Mouse (Mus musculus): ENCODE measurements around the gene Lpin2. TPM values are rescaled to one million over a fixed set of nuclear protein-coding genes. Genes with fewer than 3 reads are reported as not detected.

Lpin2 gene
- polyA plus RNA-seq, 2 experiments: 28.6 to 31.1 TPM

- 24% methylated on average over 7 of the region's 7 CpGs for WGBS (ENCODE audit: insufficient replicate concordance)
- H3K9me3 ChIP-seq (ENCODE audit: control insufficient read depth, low read length): no peaks in the 10 kb centered on the region
- H3K9ac ChIP-seq (replicated peaks): peak overlapping the region; percentile 57
- no peaks in the 10 kb centered on the region; the same call in 1 of the 2 replicates for H3K36me3 ChIP-seq (replicated peaks; ENCODE audit: control insufficient read depth, insufficient read depth, low read depth)
- H3K27ac ChIP-seq: peak overlapping the region; percentile 97
- DNase-seq (ENCODE audit: low read depth in 3 of 3, low spot score in 3 of 3) (peak in 1 of 3 experiments; percentile 72), ATAC-seq (ENCODE audit: insufficient read depth) (peak; percentile 90)
- peaks cover 91 to 93% of the 10 kb centered on the region in 2 experiments for H3K4me1 ChIP-seq (replicated peaks; ENCODE audit: control insufficient read depth in 2 of 2, insufficient read depth in 2 of 2, low read length in 1 of 2)
- H3K27me3 ChIP-seq (ENCODE audit: control insufficient read depth, insufficient read depth, low read length): no peaks in the 10 kb centered on the region
- H3K4me3 ChIP-seq (ENCODE audit: insufficient read depth in 1 of 2, low read depth in 2 of 2, low read length in 2 of 2): no peak overlapping the region
- peak overlapping the region; percentile 65 for H3K4me2 ChIP-seq (ENCODE audit: low read depth)
- TF ChIP-seq CTCF (IDR thresholded peaks at IDR 0.05; ENCODE audit: low read depth) (no peak), EP300 (IDR thresholded peaks at IDR 0.05; ENCODE audit: low read depth) (peak; percentile 87)
Measured at GRCm38 (mm10) chr17:71290486-71291410, 108.4 kb downstream of the Lpin2 start.

- TF ChIP-seq CTCF (IDR thresholded peaks at IDR 0.05; ENCODE audit: low read depth) (no peak), EP300 (IDR thresholded peaks at IDR 0.05; ENCODE audit: low read depth) (no peak)
- Histone ChIP-seq H3K36me3 (replicated peaks; ENCODE audit: control insufficient read depth, insufficient read depth, low read depth) (no peaks in the 10 kb centered on the region; the same call in 1 of the 2 replicates), H3K27ac (peak overlapping the region; percentile 97), H3K9ac (replicated peaks) (peak overlapping the region; percentile 57), H3K4me1 (replicated peaks; ENCODE audit: control insufficient read depth in 2 of 2, insufficient read depth in 2 of 2, low read length in 1 of 2) (peaks cover 81% of the 10 kb centered on the region in 2 experiments), H3K4me3 (ENCODE audit: insufficient read depth in 1 of 2, low read depth in 2 of 2, low read length in 2 of 2) (no peak overlapping the region), H3K9me3 (ENCODE audit: control insufficient read depth, low read length) (no peaks in the 10 kb centered on the region), H3K4me2 (ENCODE audit: low read depth) (peak overlapping the region; percentile 65), H3K27me3 (ENCODE audit: control insufficient read depth, insufficient read depth, low read length) (no peaks in the 10 kb centered on the region)
- 48% methylated on average over 6 of the region's 6 CpGs for WGBS (ENCODE audit: insufficient replicate concordance)
- ATAC-seq (ENCODE audit: insufficient read depth): no peak
- no peak for DNase-seq (ENCODE audit: low read depth in 3 of 3, low spot score in 3 of 3)
Measured at GRCm38 (mm10) chr17:71291897-71292420, 109.6 kb downstream of the Lpin2 start.

GRCm38 (mm10) chr17:71292897-71293296 lies 110.5 kb downstream of the Lpin2 start:
- WGBS (ENCODE audit: insufficient replicate concordance): 37% methylated on average over 4 of the region's 4 CpGs
- Histone ChIP-seq H3K4me2 (ENCODE audit: low read depth) (peak overlapping the region; percentile 33), H3K9ac (replicated peaks) (peak overlapping the region; percentile 27), H3K27ac (peak overlapping the region; percentile 97), H3K4me1 (replicated peaks; ENCODE audit: control insufficient read depth in 2 of 2, insufficient read depth in 2 of 2, low read length in 1 of 2) (peaks cover 73 to 74% of the 10 kb centered on the region in 2 experiments), H3K36me3 (replicated peaks; ENCODE audit: control insufficient read depth, insufficient read depth, low read depth) (no peaks in the 10 kb centered on the region), H3K4me3 (ENCODE audit: insufficient read depth in 1 of 2, low read depth in 2 of 2, low read length in 2 of 2) (no peak overlapping the region), H3K9me3 (ENCODE audit: control insufficient read depth, low read length) (no peaks in the 10 kb centered on the region), H3K27me3 (ENCODE audit: control insufficient read depth, insufficient read depth, low read length) (no peaks in the 10 kb centered on the region)
- TF ChIP-seq EP300 (IDR thresholded peaks at IDR 0.05; ENCODE audit: low read depth) (no peak), CTCF (IDR thresholded peaks at IDR 0.05; ENCODE audit: low read depth) (no peak)
- no peak for ATAC-seq (ENCODE audit: insufficient read depth)
- no peak for DNase-seq (ENCODE audit: low read depth in 3 of 3, low spot score in 3 of 3)

- Histone ChIP-seq H3K9ac (replicated peaks) (peak overlapping the region; percentile 18), H3K36me3 (replicated peaks; ENCODE audit: control insufficient read depth, insufficient read depth, low read depth) (peaks cover 5% of the 10 kb centered on the region; the same call in 1 of the 2 replicates), H3K9me3 (ENCODE audit: control insufficient read depth, low read length) (no peaks in the 10 kb centered on the region), H3K4me2 (ENCODE audit: low read depth) (no peak overlapping the region), H3K27ac (peak overlapping the region; percentile 97), H3K4me1 (replicated peaks; ENCODE audit: control insufficient read depth in 2 of 2, insufficient read depth in 2 of 2, low read length in 1 of 2) (peaks cover 57% of the 10 kb centered on the region in 2 experiments), H3K27me3 (ENCODE audit: control insufficient read depth, insufficient read depth, low read length) (no peaks in the 10 kb centered on the region), H3K4me3 (ENCODE audit: insufficient read depth in 1 of 2, low read depth in 2 of 2, low read length in 2 of 2) (no peak overlapping the region)
- TF ChIP-seq CTCF (IDR thresholded peaks at IDR 0.05; ENCODE audit: low read depth) (no peak), EP300 (IDR thresholded peaks at IDR 0.05; ENCODE audit: low read depth) (no peak)
- DNase-seq (ENCODE audit: low read depth in 3 of 3, low spot score in 3 of 3) (no peak), ATAC-seq (ENCODE audit: insufficient read depth) (no peak)
- WGBS (ENCODE audit: insufficient replicate concordance): 26% methylated on average over 3 of the region's 3 CpGs
Measured at GRCm38 (mm10) chr17:71294570-71294969, 112.2 kb downstream of the Lpin2 start.

Other genes with a start within 250 kb of the Lpin2 start
- 1.8 and 2.6 TPM in 2 replicates for gene Myom1, start 179.9 kb upstream of the Lpin2 start, polyA plus RNA-seq (2012; rRNA removed)
- 1.6 TPM in 2 replicates for gene Myom1, start 179.9 kb upstream of the Lpin2 start, polyA plus RNA-seq (2014; fragmentation: Nextera tagmentation; extraction: Ambion mirVana)
- 92.3 and 92.7 TPM in 2 replicates for gene Myl12a, start 179.7 kb upstream of the Lpin2 start, polyA plus RNA-seq (2012; rRNA removed)
- 163 and 165 TPM in 2 replicates for gene Myl12a, start 179.7 kb upstream of the Lpin2 start, polyA plus RNA-seq (2014; fragmentation: Nextera tagmentation; extraction: Ambion mirVana)
- gene Emilin2, start 129.4 kb downstream of the Lpin2 start, polyA plus RNA-seq (2012; rRNA removed): 13.2 and 17.3 TPM in 2 replicates
- 24.1 and 27.5 TPM in 2 replicates for gene Emilin2, start 129.4 kb downstream of the Lpin2 start, polyA plus RNA-seq (2014; fragmentation: Nextera tagmentation; extraction: Ambion mirVana)

All from liver, embryonic 14.5 days (tissue).